Mouse (Mus musculus): Measurements from ENCODE around the gene Bend3. TPM values are rescaled to one million over a fixed set of nuclear protein-coding genes. Genes with fewer than 3 reads are reported as not detected.

Gene Bend3
- polyA plus RNA-seq, 1 experiment from 2014 or later, result 9.6 TPM

GRCm38 (mm10) chr10:43483426-43483995 is 4.9 kb downstream of the Bend3 start:
- no peak for DNase-seq (ENCODE audit: low spot score)
- Histone ChIP-seq H3K4me3 (peak overlapping the region; percentile 6; the same call in 1 of the 2 replicates), H3K4me1 (replicated peaks) (peaks cover 56% of the 10 kb centered on the region), H3K9me3 (no peaks in the 10 kb centered on the region), H3K36me3 (peaks cover 11% of the 10 kb centered on the region; the same call in 1 of the 2 replicates), H3K27ac (peak overlapping the region; percentile 76), H3K27me3 (ENCODE audit: insufficient read depth, poor library complexity, severe bottlenecking) (no peaks in the 10 kb centered on the region)
- 42% methylated on average over 9 of the region's 9 CpGs for WGBS

GRCm38 (mm10) chr10:43485751-43486268 is 7.2 kb downstream of the Bend3 start:
- Histone ChIP-seq H3K9me3 (no peaks in the 10 kb centered on the region), H3K4me3 (no peak overlapping the region), H3K27me3 (ENCODE audit: insufficient read depth, poor library complexity, severe bottlenecking) (no peaks in the 10 kb centered on the region), H3K36me3 (peaks cover 11% of the 10 kb centered on the region; the same call in 1 of the 2 replicates), H3K4me1 (replicated peaks) (peaks cover 66% of the 10 kb centered on the region), H3K27ac (no peak overlapping the region)
- WGBS, result 90% methylated on average over 6 of the region's 6 CpGs
- DNase-seq (ENCODE audit: low spot score), result no peak

DNA sequence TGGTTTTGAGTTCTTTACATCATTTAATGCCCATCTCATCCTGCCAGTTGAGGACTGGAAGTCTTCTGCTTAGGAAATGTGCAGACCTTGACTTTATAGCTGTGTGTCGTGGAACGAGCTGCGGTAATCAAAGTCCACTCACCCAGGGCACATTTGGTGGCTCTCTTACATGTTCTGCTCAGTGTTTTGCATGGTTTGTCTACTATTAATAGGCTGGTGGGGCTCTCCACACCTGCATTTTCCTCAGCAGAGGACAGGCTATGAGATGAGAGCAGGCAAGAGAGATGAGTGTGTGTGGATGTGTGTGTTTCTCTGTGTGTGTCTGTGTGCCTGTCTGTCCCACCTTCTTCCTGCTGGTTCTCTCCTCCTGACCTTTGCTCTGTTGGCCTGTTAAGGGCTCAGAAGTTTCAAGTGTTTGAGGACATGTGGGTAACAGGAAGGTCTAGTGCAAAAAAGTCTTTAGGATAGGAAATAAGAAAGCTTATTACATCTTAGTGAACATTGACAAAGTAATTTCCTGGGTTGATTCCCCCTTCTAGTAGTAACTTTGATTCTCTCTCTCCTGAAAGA is 8.9 kb downstream of the Bend3 start:
- H3K27me3 ChIP-seq (ENCODE audit: insufficient read depth, poor library complexity, severe bottlenecking), result no peaks in the 10 kb centered on the region
- WGBS, result 95% methylated on average over 3 of the region's 3 CpGs
- no peaks in the 10 kb centered on the region for H3K9me3 ChIP-seq
- H3K4me3 ChIP-seq, result no peak overlapping the region
- H3K27ac ChIP-seq, result no peak overlapping the region
- no peak for DNase-seq (ENCODE audit: low spot score)
- peaks cover 50% of the 10 kb centered on the region for H3K4me1 ChIP-seq (replicated peaks)
- peaks cover 11% of the 10 kb centered on the region; the same call in 1 of the 2 replicates for H3K36me3 ChIP-seq

- DNase-seq (ENCODE audit: low spot score), result no peak
- Histone ChIP-seq H3K27ac (no peak overlapping the region), H3K4me1 (replicated peaks) (peaks cover 43% of the 10 kb centered on the region), H3K27me3 (ENCODE audit: insufficient read depth, poor library complexity, severe bottlenecking) (no peaks in the 10 kb centered on the region), H3K4me3 (no peak overlapping the region), H3K36me3 (peaks cover 16% of the 10 kb centered on the region; the same call in 1 of the 2 replicates), H3K9me3 (no peaks in the 10 kb centered on the region)
- WGBS, result 86% methylated on average over 4 of the region's 4 CpGs
Measured at GRCm38 (mm10) chr10:43488258-43488657, 9.6 kb downstream of the Bend3 start.

DNA sequence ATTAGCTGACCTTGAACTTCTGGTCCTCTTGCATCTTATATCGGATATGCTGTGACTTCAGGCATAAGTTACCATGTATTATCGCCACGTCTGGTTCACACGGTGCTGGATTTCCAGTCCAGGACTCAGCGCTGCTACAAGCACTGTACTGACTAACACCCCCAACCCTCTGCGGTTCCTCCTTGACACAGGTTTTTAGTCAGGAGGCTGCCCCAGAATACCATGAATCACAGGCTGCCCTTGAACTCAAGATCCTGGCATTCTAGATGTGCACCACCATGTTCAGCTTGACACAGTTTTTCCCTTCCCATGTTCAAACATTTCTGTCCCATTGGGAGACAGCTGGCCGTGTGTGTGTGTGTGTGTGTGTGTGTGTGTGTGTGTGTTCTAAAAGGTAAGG is 10.5 kb downstream of the Bend3 start:
- Histone ChIP-seq H3K27me3 (ENCODE audit: insufficient read depth, poor library complexity, severe bottlenecking) (no peaks in the 10 kb centered on the region), H3K9me3 (no peaks in the 10 kb centered on the region), H3K4me3 (no peak overlapping the region), H3K36me3 (peaks cover 23% of the 10 kb centered on the region), H3K27ac (no peak overlapping the region; the same call in 1 of the 2 replicates), H3K4me1 (replicated peaks) (peaks cover 37% of the 10 kb centered on the region)
- 90% methylated on average over 7 of the region's 7 CpGs for WGBS
- no peak for DNase-seq (ENCODE audit: low spot score)

DNA sequence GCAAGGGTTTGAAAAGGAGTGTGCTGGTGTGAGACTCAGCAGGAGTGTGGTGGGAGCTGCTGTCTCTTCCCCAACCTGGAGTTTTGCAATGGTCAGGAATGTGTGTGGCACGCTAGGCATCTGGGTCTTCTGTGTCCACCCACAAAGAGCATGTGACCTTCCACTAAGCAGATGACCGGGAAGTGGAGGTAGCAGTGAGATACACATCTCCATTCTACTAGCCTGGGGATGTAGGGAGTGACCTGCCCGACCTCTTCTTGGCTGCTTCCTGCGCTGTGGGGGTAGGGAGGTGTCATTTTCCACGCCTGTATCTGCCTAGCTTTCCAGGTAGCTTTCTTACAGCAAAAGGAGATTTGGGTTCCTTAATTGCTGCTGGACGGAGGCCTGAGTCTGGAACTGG is 10.9 kb downstream of the Bend3 start:
- peaks cover 35% of the 10 kb centered on the region for H3K4me1 ChIP-seq (replicated peaks)
- 49% methylated on average over 6 of the region's 6 CpGs for WGBS
- H3K4me3 ChIP-seq, result no peak overlapping the region
- H3K27ac ChIP-seq, result 0 out of 2 replicates have a peak overlapping the region, but pooled peaks have one; percentile 53
- H3K9me3 ChIP-seq, result no peaks in the 10 kb centered on the region
- peaks cover 27% of the 10 kb centered on the region for H3K36me3 ChIP-seq
- no peaks in the 10 kb centered on the region for H3K27me3 ChIP-seq (ENCODE audit: insufficient read depth, poor library complexity, severe bottlenecking)
- DNase-seq (ENCODE audit: low spot score), result no peak

DNA sequence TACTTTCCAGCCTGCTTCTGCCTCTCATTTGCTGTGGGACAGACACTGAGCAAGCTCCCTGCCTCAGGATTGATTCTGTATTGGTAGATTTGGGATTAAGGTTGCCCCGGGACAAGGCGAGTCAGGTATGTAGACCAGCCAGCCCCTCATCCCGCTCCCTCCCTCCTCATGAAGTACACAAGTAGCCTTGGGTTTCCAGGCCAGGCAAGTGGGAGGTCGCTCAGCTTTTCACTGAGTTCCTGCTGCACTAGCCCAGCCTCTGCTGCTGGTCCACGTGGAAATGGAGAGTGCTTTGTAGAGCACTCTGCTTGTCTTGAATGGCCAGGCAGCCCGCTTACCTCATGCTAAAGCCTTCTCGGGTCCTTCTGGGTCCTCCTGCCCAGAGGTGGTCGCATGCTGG is 11.4 kb downstream of the Bend3 start:
- H3K36me3 ChIP-seq, result peaks cover 30% of the 10 kb centered on the region
- DNase-seq (ENCODE audit: low spot score), result no peak
- peak overlapping the region; percentile 53; the same call in 1 of the 2 replicates for H3K27ac ChIP-seq
- no peaks in the 10 kb centered on the region for H3K9me3 ChIP-seq
- H3K4me3 ChIP-seq, result no peak overlapping the region
- peaks cover 35% of the 10 kb centered on the region for H3K4me1 ChIP-seq (replicated peaks)
- H3K27me3 ChIP-seq (ENCODE audit: insufficient read depth, poor library complexity, severe bottlenecking), result no peaks in the 10 kb centered on the region
- 75% methylated on average over 8 of the region's 8 CpGs for WGBS

- Histone ChIP-seq H3K27ac (0 out of 2 replicates have a peak overlapping the region, but pooled peaks have one; percentile 53), H3K27me3 (ENCODE audit: insufficient read depth, poor library complexity, severe bottlenecking) (no peaks in the 10 kb centered on the region), H3K4me3 (no peak overlapping the region), H3K9me3 (no peaks in the 10 kb centered on the region), H3K36me3 (peaks cover 33% of the 10 kb centered on the region), H3K4me1 (replicated peaks) (peaks cover 35% of the 10 kb centered on the region)
- DNase-seq (ENCODE audit: low spot score), result no peak
- 90% methylated on average over 5 of the region's 5 CpGs for WGBS
Measured at GRCm38 (mm10) chr10:43490846-43491245, 12.2 kb downstream of the Bend3 start.

DNA sequence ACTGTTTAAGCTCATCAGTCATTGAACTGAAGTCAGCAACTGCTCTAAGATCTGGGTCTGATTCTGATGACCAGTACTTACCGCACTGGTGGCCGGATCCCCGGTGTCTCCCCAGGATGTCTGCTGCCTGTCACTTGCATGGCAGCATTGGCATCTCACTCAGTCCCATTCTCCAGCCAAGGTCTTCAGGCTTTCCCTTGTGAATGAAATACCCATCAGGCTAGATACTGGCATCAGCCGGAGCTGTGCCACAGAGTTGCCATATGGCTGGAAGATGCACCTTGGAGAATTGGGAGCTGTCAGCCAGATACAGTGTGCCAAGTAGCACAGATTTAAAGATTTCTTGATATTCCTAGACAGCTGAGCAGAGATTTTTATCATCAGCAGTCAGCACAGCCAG is 24.0 kb downstream of the Bend3 start:
- no peak overlapping the region for H3K27ac ChIP-seq
- H3K4me1 ChIP-seq (replicated peaks), result no peaks in the 10 kb centered on the region
- no peaks in the 10 kb centered on the region for H3K27me3 ChIP-seq (ENCODE audit: insufficient read depth, poor library complexity, severe bottlenecking)
- H3K4me3 ChIP-seq, result no peak overlapping the region
- H3K36me3 ChIP-seq, result peaks cover 92% of the 10 kb centered on the region
- WGBS, result 98% methylated on average over 4 of the region's 4 CpGs
- H3K9me3 ChIP-seq, result no peaks in the 10 kb centered on the region
- no peak for DNase-seq (ENCODE audit: low spot score)

DNA sequence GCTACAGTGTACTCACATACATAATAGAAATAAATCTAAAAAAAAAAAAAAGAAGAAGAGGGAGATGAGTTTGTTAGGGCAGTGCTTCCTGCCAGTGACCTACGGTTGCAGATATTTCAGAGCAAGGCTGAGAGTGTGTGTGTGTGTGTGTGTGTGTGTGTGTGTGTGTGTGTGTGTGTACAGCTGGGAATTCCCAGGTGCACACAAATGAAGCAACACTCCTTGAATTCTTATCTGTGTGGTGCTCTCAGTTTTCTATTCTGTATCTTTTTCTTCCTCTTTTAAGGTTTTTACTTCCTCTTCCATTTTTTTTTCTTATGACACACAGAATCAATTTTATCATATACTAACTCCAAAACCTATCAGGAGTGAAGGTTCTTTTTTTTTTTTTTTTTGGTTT is 25.7 kb downstream of the Bend3 start:
- WGBS, result 89% methylated on average over 1 of the region's 1 CpGs
- H3K27me3 ChIP-seq (ENCODE audit: insufficient read depth, poor library complexity, severe bottlenecking), result no peaks in the 10 kb centered on the region
- H3K9me3 ChIP-seq, result no peaks in the 10 kb centered on the region
- DNase-seq (ENCODE audit: low spot score), result no peak
- no peak overlapping the region for H3K27ac ChIP-seq
- H3K4me3 ChIP-seq, result no peak overlapping the region
- no peaks in the 10 kb centered on the region for H3K4me1 ChIP-seq (replicated peaks)
- peaks cover 88% of the 10 kb centered on the region for H3K36me3 ChIP-seq

- Histone ChIP-seq H3K36me3 (peaks cover 88% of the 10 kb centered on the region), H3K9me3 (no peaks in the 10 kb centered on the region), H3K4me1 (replicated peaks) (no peaks in the 10 kb centered on the region), H3K27ac (no peak overlapping the region), H3K4me3 (no peak overlapping the region), H3K27me3 (ENCODE audit: insufficient read depth, poor library complexity, severe bottlenecking) (no peaks in the 10 kb centered on the region)
- WGBS, result 75% methylated on average over 4 of the region's 4 CpGs
- no peak for DNase-seq (ENCODE audit: low spot score)
Measured at GRCm38 (mm10) chr10:43507051-43507450, 28.4 kb downstream of the Bend3 start.

- Histone ChIP-seq H3K27me3 (ENCODE audit: insufficient read depth, poor library complexity, severe bottlenecking) (no peaks in the 10 kb centered on the region), H3K4me1 (replicated peaks) (no peaks in the 10 kb centered on the region), H3K36me3 (peaks cover 90% of the 10 kb centered on the region), H3K9me3 (no peaks in the 10 kb centered on the region), H3K27ac (no peak overlapping the region), H3K4me3 (no peak overlapping the region)
- WGBS, result 95% methylated on average over 7 of the region's 7 CpGs
- no peak for DNase-seq (ENCODE audit: low spot score)
Measured at GRCm38 (mm10) chr10:43509228-43509627, 30.6 kb downstream of the Bend3 start.

GRCm38 (mm10) chr10:43512976-43513375 is 34.3 kb downstream of the Bend3 start:
- Histone ChIP-seq H3K4me1 (replicated peaks) (0 out of 2 replicates have a peak, but pooled peaks cover 4% of the 10 kb centered on the region), H3K27me3 (ENCODE audit: insufficient read depth, poor library complexity, severe bottlenecking) (no peaks in the 10 kb centered on the region), H3K27ac (no peak overlapping the region), H3K4me3 (no peak overlapping the region), H3K36me3 (peaks cover 77% of the 10 kb centered on the region), H3K9me3 (no peaks in the 10 kb centered on the region)
- DNase-seq (ENCODE audit: low spot score), result no peak
- 97% methylated on average over 10 of the region's 10 CpGs for WGBS

Data from hindbrain, embryonic 10.5 days (tissue).